Mouse (Mus musculus) urinary bladder, postnatal 36 days (tissue): ENCODE data around the gene Stat1.

Experiments used
- DNase-seq, 2 experiments: peaks; one replicate each; pipeline ENCODE4 v3.0.0; 2022; ENCODE audit warnings: low spot score in 2 of 2, mixed read lengths in 1 of 2

Gene Stat1

DNA sequence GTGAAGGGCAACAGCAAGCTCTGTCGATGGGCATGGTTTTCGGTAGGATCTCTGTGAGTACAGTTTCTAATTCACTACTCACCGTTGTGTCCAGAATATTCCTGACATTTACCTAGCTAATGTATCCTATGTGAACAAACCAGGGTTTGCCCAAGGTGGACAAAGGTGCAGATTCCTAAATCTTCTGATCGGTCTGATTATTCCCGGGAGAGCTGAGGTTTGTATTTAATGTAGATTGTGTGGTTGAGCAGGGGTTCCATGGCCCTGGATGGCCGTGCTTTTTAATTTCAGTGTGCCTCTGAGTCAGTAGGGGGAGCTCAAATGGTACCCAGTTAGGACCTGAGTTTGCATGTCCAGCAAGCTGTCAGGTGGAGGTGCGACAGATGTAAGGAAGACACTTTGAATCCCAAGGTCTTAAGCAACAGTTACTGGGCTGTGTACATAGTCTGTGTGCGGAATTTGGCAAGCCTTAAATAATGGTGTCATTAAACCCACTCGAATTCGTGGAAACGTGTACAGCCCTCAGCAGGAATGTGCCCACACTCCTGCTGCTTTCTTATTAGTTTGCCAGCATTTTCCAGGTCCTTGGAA, 12.6 kb downstream of the Stat1 start:
- no peak for DNase-seq

DNA sequence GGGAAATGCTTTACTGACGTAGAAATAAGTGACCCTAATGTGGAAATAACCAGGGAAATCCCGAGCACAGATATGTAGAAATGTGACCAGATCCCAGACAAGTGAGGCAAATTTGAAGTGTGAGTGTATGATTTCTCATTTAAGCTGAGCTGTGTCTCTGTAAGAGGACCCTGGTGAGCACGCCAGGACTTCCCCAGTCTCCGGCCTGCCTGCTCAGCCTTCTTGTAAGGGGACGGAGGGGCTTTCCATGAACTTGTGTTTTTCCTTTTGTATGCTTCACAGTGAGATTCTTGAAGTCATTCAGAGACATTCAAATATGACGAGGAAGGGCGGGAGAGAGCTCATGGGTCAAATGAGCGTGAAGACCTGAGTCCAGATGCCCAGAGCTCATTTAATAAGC, 14.0 kb downstream of the Stat1 start:
- DNase-seq: no peak

DNA sequence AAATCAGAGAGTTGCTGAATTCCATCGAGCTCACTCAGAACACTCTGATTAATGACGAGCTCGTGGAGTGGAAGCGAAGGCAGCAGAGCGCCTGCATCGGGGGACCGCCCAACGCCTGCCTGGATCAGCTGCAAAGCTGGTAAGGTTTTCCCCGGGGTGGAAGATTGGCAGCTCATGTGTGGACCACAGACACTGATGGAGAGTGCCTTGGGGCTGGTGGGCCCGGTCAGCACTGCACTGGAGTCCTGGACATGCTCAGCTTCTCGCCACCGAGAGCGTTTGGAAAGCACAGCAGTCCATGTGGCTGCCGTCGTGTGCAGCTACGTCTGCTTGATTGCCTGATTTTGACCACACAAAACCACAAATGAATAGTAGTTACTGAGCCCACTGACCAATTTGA, 18.1 kb downstream of the Stat1 start:
- no peak for DNase-seq

DNA sequence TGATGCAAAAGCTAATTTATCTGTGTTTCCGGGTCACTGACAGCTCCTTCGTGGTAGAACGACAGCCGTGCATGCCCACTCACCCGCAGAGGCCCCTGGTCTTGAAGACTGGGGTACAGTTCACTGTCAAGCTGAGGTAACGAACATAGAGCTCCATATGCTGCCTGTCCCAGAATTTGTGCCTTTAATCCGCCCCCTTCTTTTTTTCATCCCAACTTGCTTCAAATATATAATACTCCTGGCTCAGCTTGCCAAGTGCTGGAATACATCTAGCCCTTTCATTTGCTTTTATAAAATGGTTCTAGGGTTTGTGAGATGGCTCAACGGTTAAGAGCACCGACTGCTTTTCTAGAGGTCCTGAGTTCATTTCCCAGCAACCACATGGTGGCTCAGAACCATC, 21.3 kb downstream of the Stat1 start:
- DNase-seq: no peak

DNA sequence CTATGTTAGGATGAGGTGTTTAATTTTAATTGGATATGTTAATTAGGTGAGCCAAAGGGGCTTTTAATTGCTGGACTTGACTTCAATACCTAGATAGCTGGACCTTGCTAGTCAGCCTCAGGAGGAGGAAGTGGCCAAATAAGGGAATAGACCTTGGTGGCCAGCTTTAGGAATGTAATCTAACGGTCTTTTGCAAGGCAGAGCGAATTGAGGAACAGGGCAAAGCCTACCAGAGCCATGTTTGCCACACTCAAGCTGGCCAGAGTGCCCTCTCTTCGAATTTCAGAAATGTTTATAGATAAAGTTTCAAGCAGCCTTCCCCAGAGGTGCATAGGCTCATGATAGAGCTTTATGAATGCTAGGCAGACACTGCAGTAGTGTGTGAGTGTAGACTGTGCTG, 22.2 kb downstream of the Stat1 start:
- DNase-seq: no peak

DNA sequence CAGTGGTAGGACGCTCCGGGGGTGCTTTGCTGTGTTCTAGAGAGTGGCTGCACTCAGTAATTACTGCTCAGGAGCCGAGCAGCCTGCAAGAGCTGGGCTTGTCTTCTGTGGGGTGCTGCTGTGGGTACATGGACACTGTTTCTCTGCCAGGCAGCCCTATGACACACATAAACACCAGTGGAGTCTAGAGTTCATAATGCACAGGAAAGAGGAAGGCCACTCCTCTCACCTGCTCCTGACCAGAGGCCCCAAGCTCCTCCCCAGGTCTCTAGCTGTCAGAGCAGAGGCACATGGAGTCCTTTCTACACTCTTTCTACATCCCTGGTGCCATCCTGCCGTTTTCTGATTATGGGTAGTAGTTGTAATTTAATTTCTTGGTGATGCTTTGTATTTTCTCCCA, 22.9 kb downstream of the Stat1 start:
- DNase-seq: no peak

DNA sequence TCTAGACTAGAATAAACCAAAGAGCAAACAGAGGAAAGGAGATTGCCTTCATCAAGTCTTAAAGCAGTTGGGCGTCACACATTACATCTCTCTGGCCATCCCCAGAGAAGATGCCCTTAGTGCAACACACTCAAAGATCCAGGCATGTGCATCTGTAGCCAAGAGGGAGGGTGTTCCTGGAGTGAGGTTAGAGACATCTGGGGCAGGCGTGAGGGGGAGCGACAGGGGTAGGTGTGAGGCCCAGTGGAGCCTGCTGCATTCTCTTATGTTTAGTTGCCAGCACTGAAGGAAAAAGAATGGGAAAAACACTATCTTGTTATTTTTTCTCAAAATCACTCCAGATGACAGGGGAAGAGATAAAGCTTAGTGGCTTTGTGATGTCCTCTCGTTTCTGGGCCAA, 24.0 kb downstream of the Stat1 start:
- no peak for DNase-seq

DNA sequence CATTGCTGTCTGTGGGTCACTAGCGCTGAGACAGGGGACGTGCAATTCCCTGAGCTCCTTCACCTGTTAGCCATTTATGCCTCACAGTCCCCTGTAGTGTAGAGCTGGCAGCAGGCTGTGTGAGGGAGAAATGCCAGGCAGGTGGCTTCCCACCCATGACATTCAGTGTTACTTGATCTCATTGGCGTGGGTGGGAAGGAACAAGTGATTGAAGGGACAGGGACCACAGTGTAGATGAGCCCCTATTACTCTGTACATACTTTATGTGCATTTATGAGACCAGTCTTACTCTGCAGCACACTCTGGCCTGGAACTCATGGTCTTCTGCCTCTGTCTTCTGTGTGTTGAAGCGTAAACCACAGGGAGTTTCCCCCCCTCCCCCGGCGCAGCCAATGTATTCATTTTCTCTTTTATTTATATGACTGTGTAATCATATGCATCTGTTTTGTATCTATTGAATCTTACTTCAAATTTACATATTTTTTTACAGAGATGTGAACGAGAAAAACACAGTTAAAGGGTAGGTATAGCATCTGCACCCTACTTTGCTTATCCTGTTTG, 24.4 kb downstream of the Stat1 start:
- DNase-seq: no peak

DNA sequence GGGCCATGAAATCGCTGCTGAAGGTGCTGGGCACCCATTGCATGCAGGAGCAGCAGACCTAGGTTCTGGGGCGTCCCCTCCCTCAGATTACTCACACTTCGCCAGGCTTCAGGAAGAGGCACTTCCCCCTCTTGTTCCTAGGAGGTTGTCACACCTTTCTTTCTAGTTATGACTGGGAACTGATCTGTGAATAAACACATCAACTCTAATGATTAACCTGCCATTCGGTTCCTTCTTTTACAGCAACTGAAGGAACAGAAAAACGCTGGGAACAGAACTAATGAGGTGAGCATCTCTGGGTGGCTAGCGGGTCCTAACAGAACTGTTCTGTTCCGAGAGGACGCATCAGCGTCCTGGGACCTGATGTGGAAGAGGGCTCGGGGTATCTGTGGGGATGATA, 25.7 kb downstream of the Stat1 start:
- no peak for DNase-seq

DNA sequence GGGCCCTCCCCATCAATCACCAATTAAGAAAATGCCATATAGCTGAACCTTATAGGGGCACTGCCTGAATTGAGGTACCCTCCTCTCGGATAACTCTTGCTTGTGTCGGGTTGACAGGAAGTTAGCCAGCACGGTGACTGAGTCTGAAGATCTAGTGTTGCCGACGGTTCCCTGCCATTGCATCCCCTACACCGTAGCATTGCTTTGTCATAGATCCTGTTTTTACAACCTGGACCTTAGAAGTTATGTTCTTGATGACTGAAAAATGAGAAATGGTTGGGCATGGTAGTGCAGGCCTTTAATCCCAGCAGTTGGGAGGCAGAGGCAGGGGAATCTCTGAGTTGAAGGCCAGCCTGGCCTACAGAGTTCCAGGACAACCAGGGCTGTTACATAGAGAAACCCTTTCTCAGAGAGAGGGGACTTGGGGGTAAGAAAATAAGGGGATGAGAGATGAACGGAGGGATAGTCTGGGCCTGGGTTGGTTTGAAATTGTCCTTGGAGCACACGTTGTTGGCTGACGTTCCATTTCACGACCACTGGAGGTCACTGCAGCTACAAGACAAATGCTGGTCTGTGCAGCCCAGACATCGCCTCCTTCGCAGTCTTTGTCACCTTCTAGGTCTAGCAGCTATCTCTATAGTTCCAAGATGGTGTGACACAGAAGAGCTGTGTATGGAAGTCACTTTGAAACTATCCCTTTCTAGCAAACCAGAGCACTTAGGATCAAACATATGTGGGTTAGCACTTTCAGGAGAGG, 27.2 kb downstream of the Stat1 start:
- peak; percentile 21 to 26 for DNase-seq

DNA sequence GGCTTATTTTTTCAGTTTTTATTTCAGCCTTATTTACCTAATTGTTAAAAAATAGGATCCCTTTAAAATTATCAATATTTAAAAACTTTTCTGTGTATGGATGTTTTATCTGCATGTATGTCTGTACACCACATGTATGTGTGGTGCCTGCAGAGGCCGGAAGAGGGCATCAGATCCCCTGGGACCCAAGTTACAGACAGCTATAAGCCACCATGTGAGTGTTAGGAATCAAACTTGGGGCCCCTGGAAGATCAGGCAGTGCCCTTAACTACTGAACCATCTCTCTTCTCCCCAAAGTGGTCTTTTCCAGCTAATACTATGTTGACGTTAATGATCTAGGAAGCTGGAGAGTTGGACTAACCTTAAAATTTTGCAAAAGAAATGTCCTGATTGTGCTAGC, 28.2 kb downstream of the Stat1 start:
- no peak for DNase-seq

DNA sequence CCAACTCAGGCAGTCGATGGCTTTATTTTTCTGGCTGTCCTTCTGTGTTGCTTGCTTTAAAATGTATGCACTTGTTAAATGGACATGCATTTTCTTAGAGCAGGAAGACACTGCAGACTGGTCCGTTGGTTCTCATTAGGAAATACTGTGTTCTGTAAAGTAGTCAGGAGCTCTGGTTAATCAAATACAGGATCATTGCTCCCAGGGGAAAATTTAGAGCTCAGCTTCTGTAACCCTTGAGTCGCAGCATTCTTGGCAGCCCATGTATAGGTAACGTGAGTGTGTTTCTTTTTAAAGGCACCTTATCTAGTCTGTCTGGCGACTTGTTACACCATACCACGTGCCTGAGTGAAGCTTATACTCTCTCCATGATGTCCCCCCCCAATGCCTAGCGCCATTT, 28.9 kb downstream of the Stat1 start:
- no peak for DNase-seq

DNA sequence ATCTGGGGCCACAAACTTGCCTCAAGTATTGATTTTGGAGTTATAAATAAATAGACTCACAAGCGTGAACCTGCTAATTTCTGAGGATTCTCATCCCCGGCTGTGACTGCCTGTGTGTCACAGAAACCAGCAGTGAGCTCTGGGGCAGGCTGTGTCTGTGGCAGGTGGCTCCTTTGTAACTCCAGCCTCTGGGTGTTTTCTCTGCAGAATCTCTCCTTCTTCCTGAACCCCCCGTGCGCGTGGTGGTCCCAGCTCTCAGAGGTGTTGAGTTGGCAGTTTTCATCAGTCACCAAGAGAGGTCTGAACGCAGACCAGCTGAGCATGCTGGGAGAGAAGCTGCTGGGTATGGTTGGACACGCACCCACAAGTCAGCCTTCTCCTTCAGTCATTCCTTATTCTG, 29.5 kb downstream of the Stat1 start:
- DNase-seq: no peak

DNA sequence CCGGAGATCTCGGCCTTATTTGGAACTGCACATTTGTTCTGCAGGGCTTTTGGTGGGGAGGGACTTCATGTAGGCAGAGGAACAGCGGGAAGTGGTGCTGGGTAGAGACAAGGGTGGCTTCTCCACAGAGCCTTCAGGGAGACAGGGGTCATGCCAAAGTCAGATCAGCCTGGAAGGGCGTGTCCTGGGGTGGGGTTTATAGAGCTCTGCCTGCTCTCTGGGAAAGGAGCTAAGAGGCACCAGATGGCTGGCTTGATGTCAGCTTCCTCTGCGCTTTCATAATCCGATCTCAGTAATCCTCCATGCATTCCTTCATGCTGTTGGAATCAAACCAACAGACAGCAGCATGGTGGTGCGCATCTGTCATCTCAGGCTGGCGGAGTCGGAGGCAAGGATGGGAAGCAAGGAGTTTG, 30.7 kb downstream of the Stat1 start:
- DNase-seq: peak in 1 of 2 experiments; percentile 27

DNA sequence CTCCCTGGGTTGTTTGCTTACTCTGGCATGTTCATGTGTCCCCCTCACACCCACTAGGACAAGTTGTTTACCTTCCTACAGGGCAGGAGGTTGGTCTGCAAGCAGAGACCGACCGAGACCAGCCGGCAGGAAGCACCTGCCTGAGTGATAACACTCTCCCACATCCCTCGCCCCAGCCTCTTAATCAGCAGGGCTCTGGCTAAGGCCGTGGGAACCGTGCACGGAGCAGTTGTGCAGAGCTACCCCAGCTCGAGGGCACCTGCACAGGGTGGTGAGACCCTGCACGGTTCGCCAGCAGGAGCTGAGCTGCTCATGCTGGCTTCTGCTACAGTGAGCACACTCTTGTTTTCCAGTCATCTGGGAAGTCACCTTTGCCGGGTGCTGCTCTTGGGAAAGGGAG, 31.4 kb downstream of the Stat1 start:
- DNase-seq: no peak

DNA sequence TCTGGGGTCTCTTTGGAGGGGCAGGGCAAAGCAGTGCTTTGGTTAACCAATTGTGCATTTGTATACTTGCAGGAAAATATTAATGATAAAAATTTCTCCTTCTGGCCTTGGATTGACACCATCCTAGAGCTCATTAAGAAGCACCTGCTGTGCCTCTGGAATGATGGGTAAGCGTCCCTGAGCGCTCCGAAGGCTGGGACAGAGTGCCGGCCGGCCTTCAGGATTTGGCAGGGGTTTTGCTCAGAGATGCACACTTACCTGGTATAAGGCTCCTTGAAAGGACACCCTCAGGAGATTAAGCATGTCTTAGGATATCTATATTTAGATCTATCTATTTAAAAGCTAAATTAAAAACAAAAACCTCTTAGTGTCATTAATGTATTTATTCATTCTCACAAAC, 31.9 kb downstream of the Stat1 start:
- DNase-seq: no peak

DNA sequence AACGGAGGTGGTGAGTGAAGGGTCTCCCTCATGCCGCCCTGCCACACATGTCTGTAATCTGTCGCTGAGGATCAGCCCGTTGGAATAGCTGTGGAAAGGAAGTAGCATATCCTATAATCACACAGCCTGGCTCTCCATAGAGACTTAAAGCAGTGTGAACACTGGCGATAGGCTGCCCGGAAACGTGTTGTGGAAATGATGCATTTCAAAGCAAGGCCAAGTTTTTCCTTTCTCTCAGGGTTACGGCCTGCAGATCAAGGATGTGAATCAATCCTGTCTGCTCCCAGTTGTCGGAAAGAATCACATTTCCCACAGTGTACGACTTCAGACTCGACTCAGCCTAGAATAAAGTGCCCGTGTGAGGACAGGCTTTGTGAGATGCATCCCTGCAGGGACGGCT, 33.1 kb downstream of the Stat1 start:
- DNase-seq: no peak

DNA sequence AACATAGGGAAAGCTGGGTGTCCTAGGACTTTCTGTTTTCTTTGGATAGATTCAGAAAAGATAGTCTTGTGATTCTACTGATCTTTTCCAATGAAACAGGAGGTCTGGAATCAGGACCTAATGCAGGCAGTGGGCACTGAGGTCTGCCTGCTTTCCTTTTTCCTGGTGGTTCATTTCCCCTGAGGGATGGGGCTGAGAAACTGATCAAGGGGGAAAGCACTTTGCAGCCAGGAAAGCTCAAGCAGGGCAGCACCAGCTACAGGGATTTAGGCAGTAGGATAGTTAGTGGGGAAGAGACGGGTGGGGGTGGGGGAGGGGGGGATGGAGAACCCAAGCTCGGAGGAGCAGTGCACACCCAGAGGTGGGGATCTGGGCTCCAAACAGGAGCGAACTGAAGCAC, 33.7 kb downstream of the Stat1 start:
- DNase-seq: no peak

DNA sequence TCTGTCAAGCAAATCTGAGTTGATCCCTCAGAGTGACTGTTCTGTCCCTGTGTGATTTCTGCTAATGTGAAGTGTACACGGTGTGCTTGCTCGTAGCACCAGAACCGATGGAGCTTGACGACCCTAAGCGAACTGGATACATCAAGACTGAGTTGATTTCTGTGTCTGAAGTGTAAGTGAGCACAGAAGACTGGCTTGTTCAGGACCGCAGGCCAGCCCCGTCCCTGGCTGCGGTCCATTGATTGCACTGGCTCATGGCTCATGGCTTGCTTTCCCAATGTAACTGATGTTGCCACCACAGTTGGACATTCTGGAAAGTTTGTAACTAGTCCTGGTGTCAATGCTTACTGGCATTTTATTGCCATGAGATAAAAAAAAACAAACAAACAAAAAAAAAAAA, 35.6 kb downstream of the Stat1 start:
- DNase-seq: peak in 1 of 2 experiments; percentile 49

DNA sequence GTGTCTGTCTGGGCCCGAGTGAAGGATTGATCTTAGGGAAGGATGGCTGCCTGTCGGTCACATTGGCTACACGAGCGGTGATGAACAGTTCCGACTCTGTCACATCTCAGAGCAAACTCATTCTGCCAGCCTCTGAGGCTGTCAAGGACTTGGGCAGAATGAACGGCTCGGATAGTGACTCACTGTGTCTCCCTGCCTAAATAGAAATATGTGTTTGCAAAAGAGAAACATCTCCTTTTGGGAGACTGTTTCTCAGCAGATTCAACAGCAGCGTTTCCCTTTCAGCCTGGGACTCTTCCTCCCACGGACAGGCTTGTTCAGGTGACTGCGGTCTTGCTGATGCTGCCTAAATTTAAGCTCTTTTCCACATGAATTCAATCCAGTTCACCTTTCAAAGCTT, 37.1 kb downstream of the Stat1 start:
- no peak for DNase-seq

DNA sequence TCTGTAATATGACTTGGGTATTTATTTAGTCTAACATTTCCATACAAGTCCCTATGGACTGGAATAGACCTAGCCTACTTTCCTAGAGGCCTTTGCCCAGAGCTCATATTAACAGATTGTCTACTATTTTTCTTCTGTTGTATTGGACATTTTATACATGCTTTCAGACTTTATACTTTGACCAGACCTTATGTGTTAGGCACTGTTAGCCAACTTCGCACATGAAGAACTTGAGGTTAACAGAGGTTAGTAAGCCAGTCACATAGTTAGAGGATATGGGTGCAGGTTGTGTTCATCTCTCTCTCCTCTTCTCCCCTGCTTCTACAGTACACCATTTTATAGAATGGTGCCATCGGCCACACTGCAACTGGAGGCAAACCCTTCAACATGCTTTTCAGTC, 38.8 kb downstream of the Stat1 start:
- DNase-seq: no peak

DNA sequence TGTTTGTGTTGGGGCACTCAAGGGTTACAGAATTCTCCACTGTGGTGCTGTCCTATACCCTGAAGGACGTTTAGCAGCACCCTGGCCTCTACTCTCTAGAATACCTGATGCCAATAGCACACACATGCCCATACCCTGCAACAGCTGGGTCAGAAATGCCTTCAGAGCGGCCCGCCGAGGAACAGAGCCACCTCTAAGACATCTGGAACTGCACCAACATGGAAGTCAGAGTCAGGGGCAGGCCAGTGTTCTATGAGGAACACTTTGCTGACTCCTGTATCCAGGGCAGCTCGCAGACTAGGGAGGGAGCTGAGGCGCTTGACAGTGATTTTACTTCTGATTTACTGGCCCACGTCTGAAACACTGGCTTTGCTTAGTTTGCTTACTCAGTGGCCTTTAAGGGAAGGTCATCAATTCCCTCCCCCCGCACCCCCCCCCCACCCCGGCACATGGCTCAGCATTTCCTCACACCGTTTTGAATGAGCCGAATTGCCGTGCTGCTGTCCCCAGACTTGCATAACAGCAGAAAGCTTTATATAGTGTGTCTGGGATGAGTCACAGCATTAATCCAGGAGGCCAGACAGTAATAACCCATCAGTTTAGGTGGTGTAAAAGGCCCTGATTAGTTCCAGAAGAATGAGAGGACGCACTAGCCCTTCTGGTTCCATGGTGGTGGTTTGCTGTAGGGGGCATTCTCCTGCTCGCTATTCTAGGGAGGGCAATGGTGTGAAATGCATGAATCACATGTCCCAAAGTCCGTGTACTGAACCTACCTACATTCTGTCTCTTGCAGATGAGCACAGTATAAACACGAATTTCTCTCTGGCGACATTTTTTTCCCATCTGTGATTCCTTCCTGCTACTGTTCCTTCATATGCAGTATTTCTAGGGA, 39.5 kb downstream of the Stat1 start:
- no peak for DNase-seq

DNA sequence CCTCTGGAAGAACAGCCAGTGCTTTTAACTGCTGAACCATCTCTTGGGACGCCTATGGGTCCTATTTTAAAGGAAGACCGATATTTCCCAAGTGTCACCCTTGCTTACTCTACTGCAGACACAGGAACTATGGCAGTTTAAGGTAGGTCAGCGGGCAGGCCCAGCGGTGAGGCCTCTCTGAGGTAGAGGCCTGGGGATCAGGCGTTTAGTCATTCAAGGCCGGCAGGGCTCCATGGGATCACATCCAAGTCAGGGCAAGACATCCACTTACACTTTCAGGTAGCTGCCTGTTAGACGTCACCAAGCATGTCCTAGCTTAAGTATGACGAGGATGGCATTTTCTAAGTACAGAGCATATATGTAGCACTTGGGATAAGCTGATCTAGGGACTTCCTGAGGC, 41.9 kb downstream of the Stat1 start:
- DNase-seq: no peak
